Mouse (Mus musculus): ENCODE measurements around the gene Stk4. TPM values are rescaled to one million over a fixed set of nuclear protein-coding genes. Genes with fewer than 3 reads are reported as not detected.

The Stk4 gene
- polyA plus RNA-seq, 1 experiment from 2014 or later, result 25.4 TPM

GRCm38 (mm10) chr2:164199626-164200327, 129.7 kb downstream of the Stk4 start, which contains the start of gene Wfdc15a:
TSS of gene Wfdc15a (minus strand) at chr2:164200130.
- ATAC-seq (ENCODE audit: insufficient number of reproducible peaks, insufficient read depth, low FRiP score, low TSS enrichment), result no peak

More at GRCm38 (mm10) chr2:164199626-164200327, 129.7 kb downstream of the Stk4 start, which contains the start of gene Wfdc15a:
- Histone ChIP-seq H3K27ac (no peak within 1 kb of the TSS), H3K4me3 (no peak within 1 kb of the TSS), H3K4me1 (no peaks in the 10 kb centered on the region), H3K9ac (no peak within 1 kb of the TSS), H3K9me3 (no peaks in the 10 kb centered on the region), H3K36me3 (no peaks in the 10 kb centered on the region), H3K27me3 (no peaks in the 10 kb centered on the region), H3K4me2 (replicated peaks) (no peak within 1 kb of the TSS)
- WGBS, result 76% methylated on average over 20 of the region's 20 CpGs

Other genes with a start within 250 kb of the Stk4 start
- 0.17 and 0.22 TPM in 2 replicates for gene Ccn5, start 249.5 kb upstream of the Stk4 start, polyA plus RNA-seq (2016; fragmentation: Nextera tagmentation; extraction: Ambion mirVana)
- not detected in 2 replicates for gene Kcnk15, start 216.7 kb upstream of the Stk4 start, polyA plus RNA-seq (2016; fragmentation: Nextera tagmentation; extraction: Ambion mirVana)
- 0.73 and 0.87 TPM in 2 replicates for gene Rims4, start 151.6 kb upstream of the Stk4 start, polyA plus RNA-seq (2016; fragmentation: Nextera tagmentation; extraction: Ambion mirVana)
- gene Ywhab, start 75.4 kb upstream of the Stk4 start, polyA plus RNA-seq (2016; fragmentation: Nextera tagmentation; extraction: Ambion mirVana), result 327 and 340 TPM in 2 replicates
- gene Pabpc1l, start 44.9 kb upstream of the Stk4 start, polyA plus RNA-seq (2016; fragmentation: Nextera tagmentation; extraction: Ambion mirVana), result 2.4 and 3.5 TPM in 2 replicates
- 58.9 and 63.3 TPM in 2 replicates for gene Tomm34, start 847 bp downstream of the Stk4 start, polyA plus RNA-seq (2016; fragmentation: Nextera tagmentation; extraction: Ambion mirVana)
- gene Kcns1, start 100.8 kb downstream of the Stk4 start, polyA plus RNA-seq (2016; fragmentation: Nextera tagmentation; extraction: Ambion mirVana), result 0.49 and 0.71 TPM in 2 replicates
- not detected in 2 replicates for gene Wfdc5, start 112.4 kb downstream of the Stk4 start, polyA plus RNA-seq (2016; fragmentation: Nextera tagmentation; extraction: Ambion mirVana)
- 0.22 TPM in 1 of 2 replicates, not detected in the other for gene Wfdc12, start 120.3 kb downstream of the Stk4 start, polyA plus RNA-seq (2016; fragmentation: Nextera tagmentation; extraction: Ambion mirVana)
- gene Wfdc15a, start 129.8 kb downstream of the Stk4 start, polyA plus RNA-seq (2016; fragmentation: Nextera tagmentation; extraction: Ambion mirVana), result not detected in 2 replicates
- gene Wfdc15b, start 151.3 kb downstream of the Stk4 start, polyA plus RNA-seq (2016; fragmentation: Nextera tagmentation; extraction: Ambion mirVana), result not detected in 2 replicates
- gene Svs2, start 168.1 kb downstream of the Stk4 start, polyA plus RNA-seq (2016; fragmentation: Nextera tagmentation; extraction: Ambion mirVana), result not detected in 2 replicates
- not detected in 2 replicates for gene Svs3b, start 186.3 kb downstream of the Stk4 start, polyA plus RNA-seq (2016; fragmentation: Nextera tagmentation; extraction: Ambion mirVana)
- gene Svs4, start 208.1 kb downstream of the Stk4 start, polyA plus RNA-seq (2016; fragmentation: Nextera tagmentation; extraction: Ambion mirVana), result not detected in 2 replicates
- not detected in 2 replicates for gene Svs3a, start 218.9 kb downstream of the Stk4 start, polyA plus RNA-seq (2016; fragmentation: Nextera tagmentation; extraction: Ambion mirVana)
- not detected in 2 replicates for gene Svs6, start 246.4 kb downstream of the Stk4 start, polyA plus RNA-seq (2016; fragmentation: Nextera tagmentation; extraction: Ambion mirVana)